Mouse (Mus musculus) thymus, postnatal 36 days (tissue): ENCODE results near the gene Cmtm4.
"Not testable (repeated sequence)": the region's sequence is repeated elsewhere in the genome, so short reads cannot be mapped to it uniquely, and the experiment has no call there.

ENCODE experiments used
- DNase-seq, 2 experiments: peaks; one replicate each; pipeline ENCODE4 v3.0.0; 2022; ENCODE audit warnings: mixed read lengths in 2 of 2

Gene Cmtm4

DNA sequence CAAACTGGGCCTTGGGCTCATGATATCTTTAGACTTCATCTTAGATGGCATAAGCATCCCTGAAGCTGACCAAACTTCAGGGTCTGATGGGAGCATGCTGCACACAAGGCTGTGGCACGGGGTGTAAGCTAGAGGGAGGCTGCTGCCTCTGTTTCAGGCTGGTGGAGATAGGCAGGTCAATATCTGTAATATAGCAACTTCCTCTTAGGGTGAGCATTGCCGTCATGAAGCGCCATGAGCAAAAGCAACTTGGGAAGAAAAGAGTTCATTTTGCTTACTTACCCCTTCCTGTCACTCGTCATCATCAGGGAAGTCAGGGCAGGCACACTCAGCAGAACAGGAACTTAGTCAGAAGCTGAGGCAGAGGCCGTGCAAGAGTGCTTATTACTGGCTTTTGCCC, 61.8 kb downstream of the Cmtm4 start:
- DNase-seq: no peak

DNA sequence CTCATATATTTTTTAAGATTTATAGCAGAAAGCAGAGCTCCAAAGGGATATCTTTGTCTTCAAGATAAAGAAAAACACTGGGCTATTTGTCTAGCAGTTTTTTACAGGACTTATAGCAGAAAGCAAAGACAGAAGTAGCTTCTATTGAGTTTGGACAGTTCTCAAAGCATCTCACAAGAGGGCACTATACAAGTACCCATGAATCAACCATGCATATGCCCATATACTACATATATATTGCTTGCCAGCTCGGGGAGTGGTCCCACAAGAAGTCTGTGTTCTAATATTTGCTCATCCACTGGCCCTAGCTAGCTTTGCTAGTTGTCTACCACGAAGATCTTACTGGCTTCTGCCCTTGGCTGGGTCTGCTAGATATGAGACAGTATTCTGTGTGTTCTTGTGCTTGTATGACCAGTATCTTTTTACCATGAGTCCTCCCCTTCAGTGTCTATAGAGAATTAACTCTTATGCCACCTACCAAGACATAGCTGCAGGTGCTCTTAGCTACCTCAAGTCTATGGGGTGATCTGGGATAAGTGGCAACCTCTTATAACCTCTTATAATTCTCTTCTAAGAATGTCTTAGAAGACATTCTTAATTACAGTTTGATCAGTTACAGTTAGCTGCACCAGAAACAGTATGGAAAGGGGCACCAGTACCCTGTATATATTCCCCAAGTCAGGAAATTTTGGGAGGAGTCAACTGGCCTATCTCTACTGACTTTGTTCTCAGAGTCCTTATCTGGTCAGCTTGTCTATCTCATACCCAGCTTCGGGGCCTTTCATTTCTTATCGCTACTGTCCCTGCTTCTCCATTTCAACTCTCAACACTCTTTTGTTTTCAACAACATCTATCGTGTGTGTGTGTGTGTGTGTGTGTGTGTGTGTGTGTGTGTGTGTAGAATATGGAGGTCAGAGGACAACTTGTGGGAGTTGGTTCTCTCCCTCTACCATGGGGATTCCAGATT, 62.7 kb downstream of the Cmtm4 start:
- no peak for DNase-seq

DNA sequence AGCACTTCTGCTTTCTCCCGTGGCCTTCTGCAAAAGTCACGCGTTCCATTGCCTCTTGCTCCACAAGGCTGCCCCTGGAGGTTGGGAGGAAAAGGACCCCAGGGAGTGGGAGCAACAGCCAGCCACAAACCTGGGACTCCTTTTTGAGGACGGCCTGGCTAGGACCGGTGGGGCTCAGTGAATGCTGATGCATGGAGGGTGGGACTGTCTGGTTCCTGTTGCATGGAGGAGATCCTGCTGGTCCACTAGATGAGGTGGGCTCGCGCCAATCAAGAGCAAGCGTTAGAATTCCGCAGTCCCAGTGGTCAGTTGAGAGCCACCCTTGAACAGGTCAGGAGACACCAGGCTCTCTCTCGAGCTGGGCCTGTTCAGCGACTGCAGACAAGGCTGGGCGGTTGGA, 73.7 kb downstream of the Cmtm4 start, which contains the start of gene Cmtm2b:
TSS of gene Cmtm2b (plus strand) at position 301 of the 400 bp plus-strand sequence.
- not testable (repeated sequence) for DNase-seq

DNA sequence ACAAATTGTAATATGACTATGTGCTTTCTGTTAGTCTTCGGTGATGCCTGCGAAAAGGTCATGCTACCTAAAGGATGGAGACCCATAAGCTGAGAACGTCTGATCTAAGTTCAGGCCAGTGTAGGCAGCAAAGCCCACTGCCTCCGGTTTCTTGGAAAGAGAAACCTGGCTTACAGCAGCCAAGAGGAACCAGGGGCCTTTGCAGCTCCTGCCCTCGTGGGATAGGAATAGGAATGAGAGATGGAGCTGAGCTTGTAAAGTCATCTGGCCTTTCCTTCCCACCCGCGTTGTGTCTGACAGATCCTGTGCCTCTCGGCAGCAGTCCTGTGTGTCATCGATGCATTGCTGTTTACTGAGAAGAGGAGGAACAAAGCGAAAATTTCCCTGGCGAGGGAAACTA, 74.3 kb downstream of the Cmtm4 start, which contains the start of gene Gm11020:
TSS of gene Gm11020 (plus strand) at position 301 of the 400 bp plus-strand sequence.
- not testable (repeated sequence) for DNase-seq

DNA sequence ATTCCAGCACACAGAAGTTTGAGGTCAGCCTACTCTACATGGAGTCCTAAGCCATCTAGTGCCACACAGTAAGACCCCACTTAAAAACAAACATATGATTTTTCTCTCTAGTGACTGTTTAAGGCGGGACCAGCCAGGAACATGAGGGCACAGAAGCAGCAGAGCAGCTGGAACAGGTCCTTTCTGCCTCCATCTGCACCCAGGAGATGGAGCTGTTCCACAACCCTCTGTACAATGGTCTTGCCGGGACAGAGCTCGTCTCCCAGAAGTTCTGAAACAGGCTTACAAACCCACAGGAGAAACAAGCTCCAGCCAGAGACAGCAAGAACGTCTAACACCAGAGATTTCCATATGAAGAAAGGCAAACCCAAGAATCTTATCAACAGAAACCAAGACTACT, 82.3 kb downstream of the Cmtm4 start:
- no peak for DNase-seq

DNA sequence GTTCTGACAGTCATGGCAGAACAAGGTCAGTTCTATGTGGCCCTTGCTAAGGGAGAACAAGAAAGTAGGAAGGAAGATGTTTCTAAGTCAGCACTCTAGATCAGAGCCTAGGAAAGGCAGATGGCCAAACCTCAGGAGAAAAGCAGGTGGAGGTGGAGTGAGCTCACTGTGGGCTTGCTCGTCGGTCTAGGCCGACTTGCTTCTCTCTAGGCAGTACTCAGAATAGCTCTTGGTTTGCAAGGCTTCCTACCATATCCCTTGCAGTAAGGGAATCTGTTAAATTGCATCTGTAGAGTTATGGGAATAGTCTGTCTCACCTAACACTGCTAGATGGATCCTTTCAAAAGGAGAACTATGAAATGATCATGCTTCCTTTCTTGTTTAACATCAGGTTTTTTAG, 83.6 kb downstream of the Cmtm4 start:
- not testable (repeated sequence) for DNase-seq

DNA sequence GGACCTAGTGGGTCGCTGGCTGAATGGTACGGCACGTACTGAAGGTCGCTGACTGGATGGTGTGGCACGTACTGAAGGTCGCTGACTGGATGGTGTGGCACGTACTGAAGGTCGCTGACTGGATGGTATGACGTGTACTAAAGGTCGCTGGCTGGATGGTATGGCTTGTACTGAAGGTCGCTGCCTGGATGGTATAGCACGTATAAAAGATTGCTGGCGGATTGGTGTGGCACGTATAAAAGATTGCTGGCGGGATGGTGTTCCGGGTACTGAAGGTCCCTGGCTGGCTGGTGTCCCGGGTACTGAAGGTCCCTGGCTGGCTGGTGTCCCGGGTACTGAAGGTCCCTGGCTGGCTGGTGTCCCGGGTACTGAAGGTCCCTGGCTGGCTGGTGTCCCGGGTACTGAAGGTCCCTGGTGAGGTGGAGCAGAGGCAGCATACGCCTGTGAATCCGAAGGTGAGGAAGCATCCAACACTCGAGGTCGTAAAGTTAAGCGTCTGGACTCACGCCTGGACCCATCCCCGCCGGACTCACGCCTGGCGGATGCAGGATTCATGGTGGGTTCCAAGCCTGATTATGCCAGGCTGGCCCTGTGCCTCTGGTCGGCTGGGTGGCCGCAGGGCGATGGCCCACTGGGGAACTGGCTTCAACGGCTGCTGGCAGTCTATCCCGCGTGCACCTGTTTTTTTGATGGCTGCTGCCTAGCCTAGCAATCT, 86.0 kb downstream of the Cmtm4 start, which contains the start of the genes Gm45711 and Cmtm1:
TSS of gene Gm45711 (minus strand) at position 641 of the 715 bp plus-strand sequence.
TSS of gene Cmtm1 (minus strand) at position 705 of the 715 bp plus-strand sequence.
- DNase-seq: not testable (repeated sequence)

DNA sequence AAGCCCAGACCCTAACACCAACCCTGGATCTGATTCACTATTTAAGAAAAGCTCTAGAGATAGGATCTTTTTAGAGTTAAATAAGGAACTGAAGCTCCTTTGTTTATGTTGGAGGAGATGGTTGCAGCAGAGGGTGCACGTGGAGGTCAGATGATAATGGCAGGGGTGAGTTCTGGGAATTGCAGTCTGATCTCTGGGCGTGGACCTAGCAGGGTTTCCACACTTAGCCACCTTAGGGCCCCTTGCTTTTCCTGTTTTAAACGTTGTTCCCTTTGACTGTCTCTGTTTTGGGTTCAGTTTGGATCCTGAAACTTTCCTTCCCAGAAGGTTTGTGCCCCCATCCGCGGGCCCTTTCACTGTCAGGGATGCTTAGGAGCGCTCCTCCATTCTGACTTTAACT, 87.3 kb downstream of the Cmtm4 start:
- not testable (repeated sequence) for DNase-seq

DNA sequence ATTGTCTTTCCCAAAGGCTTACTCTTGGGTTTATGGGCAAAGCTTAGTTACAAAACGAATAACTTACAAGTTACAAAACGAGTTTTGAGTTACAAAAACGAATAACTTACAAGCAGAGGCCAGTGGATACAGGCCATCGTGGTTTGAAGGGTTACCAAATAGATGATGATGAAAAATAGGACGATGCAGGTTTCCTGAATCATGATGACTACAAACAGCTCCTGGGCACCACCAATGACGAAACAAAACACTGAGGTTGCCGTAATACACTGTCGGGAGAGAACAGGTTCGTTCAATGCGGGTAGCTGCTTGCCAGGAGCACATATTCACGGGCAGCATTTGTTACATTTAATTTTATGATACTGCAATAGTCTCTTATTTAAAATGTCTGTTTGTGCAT, 90.6 kb downstream of the Cmtm4 start:
- DNase-seq: no peak

DNA sequence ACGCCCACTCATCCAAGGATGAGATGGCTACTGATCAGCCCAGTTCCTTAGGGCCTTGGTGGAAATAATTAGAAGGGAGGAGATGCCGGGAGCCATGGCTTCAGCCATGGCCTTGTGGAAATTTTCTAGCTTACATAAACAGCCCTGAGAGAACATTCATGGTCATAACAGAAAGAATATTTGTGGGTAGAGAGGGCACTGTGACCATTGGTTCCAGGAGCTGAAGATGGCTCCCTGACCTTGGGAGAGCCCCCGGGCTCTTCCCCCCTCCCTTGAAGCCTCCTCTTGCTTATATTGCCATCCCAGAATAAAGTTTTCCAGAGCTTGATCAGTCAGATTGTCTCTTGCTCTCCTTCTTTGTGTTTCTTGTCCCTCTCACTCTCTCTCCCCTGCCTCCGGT, 93.1 kb downstream of the Cmtm4 start:
- not testable (repeated sequence) for DNase-seq

DNA sequence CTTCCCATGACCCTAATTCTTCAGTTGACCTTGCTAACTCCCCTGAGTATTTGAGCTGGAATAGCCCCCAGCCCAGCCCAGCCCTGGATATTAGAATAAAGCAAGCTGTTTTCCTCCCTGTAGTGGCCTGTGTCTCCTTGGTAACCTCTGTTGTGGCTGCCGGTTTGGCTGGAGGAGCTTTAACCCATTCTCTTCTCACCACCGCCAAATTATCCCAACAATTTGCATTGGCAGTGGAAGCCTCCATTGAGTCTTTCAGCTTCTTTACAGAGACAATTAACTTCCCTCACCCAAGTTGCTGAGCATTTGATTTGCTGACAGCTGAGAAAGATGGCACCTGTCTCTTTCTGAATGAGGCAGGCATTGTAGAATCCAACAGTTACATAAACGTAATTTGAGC, 94.0 kb downstream of the Cmtm4 start:
- DNase-seq: not testable (repeated sequence)
